Mouse (Mus musculus) neural tube, embryonic 11.5 days (tissue): ENCODE results near the gene Kcnn1. TPM values are rescaled to one million over a fixed set of nuclear protein-coding genes. Genes with fewer than 3 reads are reported as not detected.
"Not testable (repeated sequence)": the region's sequence is repeated elsewhere in the genome, so short reads cannot be mapped to it uniquely, and the experiment has no call there.

ENCODE experiments used
- ATAC-seq: fragments of 200-750 bp; cut with Nextera tagmentation; 2 replicates; pipeline ENCODE4 v1.8.0; 2017; ENCODE audit warnings: moderate number of reproducible peaks, mild to moderate bottlenecking, moderate TSS enrichment, moderate library complexity; ENCODE audit not compliant: insufficient read depth, low FRiP score, low TSS enrichment
- DNase-seq: peaks from one replicate; pipeline ENCODE4 v3.0.0-alpha.2; 2015; ENCODE audit warnings: low spot score
- H3K27ac ChIP-seq: fragments of 300-500 bp; sonication (generic); 2 replicates; pipeline ENCODE4 v1.5.1; 2014; ENCODE audit warnings: low read depth, mild to moderate bottlenecking, low read length
- H3K27me3 ChIP-seq: fragments of 300-500 bp; sonication (generic); 2 replicates; pipeline ENCODE4 v1.6.1; 2014; ENCODE audit warnings: mild to moderate bottlenecking, low read length, mixed read lengths; ENCODE audit not compliant: control insufficient read depth, insufficient read depth
- H3K36me3 ChIP-seq: fragments of 300-500 bp; sonication (generic); 2 replicates; pipeline ENCODE4 v1.6.1; 2014; ENCODE audit warnings: mild to moderate bottlenecking, low read length, moderate library complexity, mixed read lengths; ENCODE audit not compliant: control insufficient read depth, insufficient read depth
- H3K4me1 ChIP-seq: fragments of 300-500 bp; sonication (generic); 2 replicates; pipeline ENCODE4 v1.6.1; 2014; ENCODE audit warnings: low read length, mixed read lengths; ENCODE audit not compliant: control insufficient read depth, insufficient read depth
- H3K4me2 ChIP-seq: fragments of 300-500 bp; sonication (generic); 2 replicates; pipeline ENCODE4 v1.6.1; 2014; ENCODE audit warnings: low read depth, mild to moderate bottlenecking, moderate library complexity
- H3K4me3 ChIP-seq: fragments of 300-500 bp; sonication (generic); 2 replicates; pipeline ENCODE4 v1.5.1; 2014; ENCODE audit warnings: low read depth, low read length
- H3K9ac ChIP-seq: fragments of 300-500 bp; sonication (generic); 2 replicates; pipeline ENCODE4 v1.6.1; 2014; ENCODE audit warnings: mild to moderate bottlenecking, low read length
- H3K9me3 ChIP-seq: fragments of 300-500 bp; sonication (generic); 2 replicates; pipeline ENCODE4 v1.6.1; 2016; ENCODE audit warnings: low read length; ENCODE audit not compliant: control insufficient read depth
- WGBS: fragments of 180-500 bp; shearing (Covaris S2); extraction: QIAGEN DNeasy Blood & Tissue Kit; methylation state at CpG from one replicate; pipeline ENCODE4 v1.1.7; 2014; 5-methylcytosine and 5-hydroxymethylcytosine counted together
- polyA plus RNA-seq: library from polyadenylated mRNA; unstranded; fragments of >200 nt; fragmentation: Nextera tagmentation; extraction: Ambion mirVana; gene quantifications from 2 replicates; pipeline ENCODE4 v1.2.1, GENCODE M21; 2014

Gene Kcnn1
- polyA plus RNA-seq, 1 experiment from 2014 or later: 14.1 TPM

DNA sequence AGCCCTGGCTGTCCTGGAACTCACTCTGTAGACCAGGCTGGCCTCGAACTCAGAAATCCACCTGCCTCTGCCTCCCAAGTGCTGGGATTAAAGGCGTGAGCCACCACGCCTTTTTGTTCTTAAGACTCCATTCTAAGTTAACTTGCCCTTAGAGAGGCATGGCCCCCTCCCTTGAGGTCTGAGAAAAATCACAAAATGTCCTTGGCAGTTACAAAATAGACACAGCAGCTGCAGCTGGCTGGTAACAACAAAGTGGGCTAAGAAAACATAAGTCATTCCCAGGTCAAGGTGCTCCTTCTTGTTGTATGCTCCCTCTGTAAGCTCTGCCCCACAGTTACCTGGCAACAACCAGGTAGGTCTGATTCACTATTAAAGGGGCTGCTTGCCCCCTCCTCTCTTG, 40.5 kb downstream of the Kcnn1 start:
- not testable (repeated sequence) for H3K4me1 ChIP-seq, H3K9me3 ChIP-seq, ATAC-seq, H3K27ac ChIP-seq, H3K27me3 ChIP-seq, H3K4me3 ChIP-seq, H3K36me3 ChIP-seq, DNase-seq, H3K9ac ChIP-seq, H3K4me2 ChIP-seq
- 85% methylated on average over 3 of the region's 3 CpGs for WGBS

DNA sequence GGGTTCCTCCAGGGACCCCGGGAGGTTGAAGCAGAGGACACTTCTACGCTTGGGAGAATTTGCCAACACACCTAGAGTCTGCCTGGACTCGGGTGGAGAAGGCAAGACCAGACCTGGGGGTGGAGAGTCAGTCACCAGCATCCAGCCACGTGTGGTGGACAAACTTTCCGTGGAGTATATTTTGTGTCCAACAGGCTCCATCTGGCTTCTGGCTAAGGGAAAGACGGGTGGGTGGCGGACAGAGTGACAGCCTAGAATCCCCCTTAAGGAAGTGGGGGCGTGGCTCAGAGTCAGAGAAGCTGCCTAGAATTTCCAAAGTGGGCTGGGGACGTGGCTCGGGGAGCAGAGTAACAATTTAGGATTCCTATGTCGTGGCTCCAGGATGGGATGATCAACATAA, 41.1 kb downstream of the Kcnn1 start:
- Histone ChIP-seq H3K36me3 (no peaks in the 10 kb centered on the region), H3K4me2 (no peak overlapping the region), H3K27ac (no peak overlapping the region), H3K27me3 (peaks cover 7% of the 10 kb centered on the region; the same call in 1 of the 2 replicates), H3K9me3 (0 out of 2 replicates have a peak, but pooled peaks cover 2% of the 10 kb centered on the region), H3K9ac (no peak overlapping the region), H3K4me1 (no peaks in the 10 kb centered on the region), H3K4me3 (no peak overlapping the region)
- DNase-seq: no peak
- 48% methylated on average over 11 of the region's 11 CpGs for WGBS
- no peak for ATAC-seq

DNA sequence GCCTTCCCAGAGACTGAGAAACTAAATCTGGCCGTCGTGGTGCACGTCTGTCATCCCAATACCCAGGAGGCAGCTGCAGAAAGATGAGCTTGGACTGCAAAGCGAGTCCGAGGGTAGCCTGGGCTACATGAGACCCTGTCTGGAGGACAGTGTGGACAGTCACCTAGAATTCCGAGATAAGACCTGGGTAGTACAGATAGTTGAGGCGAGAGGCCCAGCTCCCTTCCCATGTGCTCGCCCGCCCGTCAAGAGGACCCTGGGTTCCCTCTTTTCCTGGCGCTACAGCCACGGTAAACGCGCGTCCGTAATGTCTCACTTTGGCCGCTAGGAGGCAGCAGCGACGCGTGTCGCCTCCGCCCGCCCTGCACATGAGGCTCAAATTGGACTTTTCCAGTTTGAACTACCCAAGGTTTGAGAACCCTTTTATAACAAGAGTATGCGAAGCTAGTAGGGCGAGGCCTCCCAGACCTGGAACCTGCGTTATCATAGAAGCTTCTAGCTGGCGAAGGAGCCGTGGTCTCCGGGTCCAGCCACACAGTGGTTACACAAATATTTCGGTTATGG, 41.6 kb downstream of the Kcnn1 start:
- H3K36me3 ChIP-seq: no peaks in the 10 kb centered on the region
- no peak overlapping the region for H3K27ac ChIP-seq
- no peaks in the 10 kb centered on the region for H3K4me1 ChIP-seq
- WGBS: 17% methylated on average over 30 of the region's 30 CpGs
- H3K9me3 ChIP-seq: no peaks in the 10 kb centered on the region
- H3K9ac ChIP-seq: no peak overlapping the region
- ATAC-seq (0 out of 2 replicates have a peak, but pooled peaks have one; percentile 13), DNase-seq (peak; percentile 83)
- H3K27me3 ChIP-seq: peaks cover 11% of the 10 kb centered on the region
- no peak overlapping the region for H3K4me3 ChIP-seq
- H3K4me2 ChIP-seq: no peak overlapping the region

DNA sequence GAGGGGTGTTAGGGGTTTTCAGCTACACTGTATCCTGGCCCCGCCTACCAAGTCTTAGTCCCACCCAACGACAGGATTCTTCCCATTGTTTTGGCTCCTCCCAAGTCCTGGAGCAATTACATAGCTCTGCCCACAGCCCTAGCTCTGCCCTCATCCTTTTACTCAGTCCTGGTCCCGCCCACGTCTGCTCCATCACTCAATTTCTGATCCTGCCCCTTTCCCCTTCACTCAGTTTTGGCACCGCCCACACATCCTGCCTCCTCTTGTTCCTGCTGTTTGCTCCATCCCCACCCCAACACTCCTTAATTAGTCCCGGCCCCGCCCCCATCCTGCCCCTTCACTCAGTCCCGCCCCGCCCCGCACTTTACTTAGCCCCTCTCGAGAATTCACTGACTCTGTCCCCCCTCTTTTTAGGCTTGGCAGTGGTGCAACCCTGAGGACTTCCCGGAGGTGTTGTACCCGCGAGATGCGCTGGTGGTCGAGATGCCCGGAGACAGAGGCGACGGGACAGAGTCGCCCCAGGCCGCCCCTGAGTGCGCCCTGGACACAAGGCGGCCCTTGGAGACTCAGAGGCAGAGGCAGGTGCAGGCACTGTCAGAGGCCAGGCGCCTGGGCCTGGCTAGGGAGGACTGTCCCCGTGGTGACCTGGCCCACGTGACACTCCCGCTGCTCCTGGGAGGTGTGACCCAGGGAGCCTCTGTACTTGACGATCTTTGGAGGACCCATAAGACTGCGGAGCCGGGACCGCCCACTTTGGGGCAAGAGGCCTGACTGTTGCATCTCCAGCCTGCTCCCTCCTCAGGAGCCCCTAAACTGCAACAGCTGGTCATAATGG, 42.7 kb downstream of the Kcnn1 start:
- Histone ChIP-seq H3K4me3 (peak overlapping the region; percentile 15; the same call in 1 of the 2 replicates), H3K4me1 (no peaks in the 10 kb centered on the region), H3K9me3 (no peaks in the 10 kb centered on the region), H3K27ac (no peak overlapping the region), H3K9ac (no peak overlapping the region), H3K4me2 (peak overlapping the region; percentile 29; the same call in 1 of the 2 replicates), H3K36me3 (no peaks in the 10 kb centered on the region), H3K27me3 (peaks cover 21% of the 10 kb centered on the region)
- ATAC-seq (peak; percentile 73), DNase-seq (peak; percentile 78)
- WGBS: 2% methylated on average over 31 of the region's 31 CpGs

DNA sequence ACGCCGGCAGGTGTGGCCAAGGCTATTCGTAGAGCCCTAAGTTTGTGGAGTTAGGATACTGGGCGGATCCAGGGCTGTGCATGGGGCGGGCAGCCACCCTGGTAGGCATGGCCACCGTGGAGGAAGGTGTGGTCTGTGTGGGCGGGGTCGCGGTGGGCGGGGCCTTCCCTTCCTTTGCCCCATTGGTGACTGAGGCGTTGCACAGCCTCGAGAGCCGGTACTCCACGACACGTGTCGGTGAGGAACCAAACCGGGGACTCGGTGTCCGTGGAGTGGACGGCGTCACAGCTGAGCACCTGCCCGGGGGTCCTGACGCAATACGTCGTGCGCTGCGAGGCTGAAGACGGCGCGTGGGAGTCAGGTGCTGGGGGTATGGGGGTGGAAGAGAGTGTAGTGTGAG, 46.4 kb downstream of the Kcnn1 start:
- H3K9me3 ChIP-seq: no peaks in the 10 kb centered on the region
- H3K36me3 ChIP-seq: no peaks in the 10 kb centered on the region
- ATAC-seq (no peak), DNase-seq (no peak)
- H3K9ac ChIP-seq: no peak overlapping the region
- H3K4me2 ChIP-seq: no peak overlapping the region
- no peaks in the 10 kb centered on the region for H3K4me1 ChIP-seq
- no peak overlapping the region for H3K27ac ChIP-seq
- peaks cover 21% of the 10 kb centered on the region for H3K27me3 ChIP-seq
- H3K4me3 ChIP-seq: no peak overlapping the region
- 11% methylated on average over 30 of the region's 30 CpGs for WGBS

GRCm38 (mm10) chr8:70812885-70813284, 50.2 kb downstream of the Kcnn1 start:
- 68% methylated on average over 4 of the region's 4 CpGs for WGBS
- DNase-seq: no peak
- no peak overlapping the region for H3K27ac ChIP-seq
- ATAC-seq: no peak
- H3K4me2 ChIP-seq: no peak overlapping the region
- H3K9me3 ChIP-seq: no peaks in the 10 kb centered on the region
- no peak overlapping the region for H3K9ac ChIP-seq
- no peak overlapping the region for H3K4me3 ChIP-seq
- H3K4me1 ChIP-seq: no peaks in the 10 kb centered on the region
- peaks cover 18% of the 10 kb centered on the region for H3K27me3 ChIP-seq
- H3K36me3 ChIP-seq: no peaks in the 10 kb centered on the region

- no peaks in the 10 kb centered on the region for H3K9me3 ChIP-seq
- H3K36me3 ChIP-seq: no peaks in the 10 kb centered on the region
- H3K9ac ChIP-seq: no peak overlapping the region
- no peak overlapping the region for H3K4me2 ChIP-seq
- DNase-seq (no peak), ATAC-seq (no peak)
- no peak overlapping the region for H3K4me3 ChIP-seq
- peaks cover 14% of the 10 kb centered on the region for H3K27me3 ChIP-seq
- H3K27ac ChIP-seq: no peak overlapping the region
- no peaks in the 10 kb centered on the region for H3K4me1 ChIP-seq
- WGBS: 30% methylated on average over 4 of the region's 4 CpGs
These were observed 51.0 kb downstream of the Kcnn1 start for GRCm38 (mm10) chr8:70812055-70812454.

GRCm38 (mm10) chr8:70810962-70811680, 51.9 kb downstream of the Kcnn1 start:
- H3K36me3 ChIP-seq: no peaks in the 10 kb centered on the region
- peaks cover 10% of the 10 kb centered on the region; the same call in 1 of the 2 replicates for H3K27me3 ChIP-seq
- H3K27ac ChIP-seq: no peak overlapping the region
- no peak overlapping the region for H3K4me3 ChIP-seq
- ATAC-seq (no peak), DNase-seq (no peak)
- H3K4me1 ChIP-seq: no peaks in the 10 kb centered on the region
- no peak overlapping the region for H3K4me2 ChIP-seq
- H3K9ac ChIP-seq: no peak overlapping the region
- H3K9me3 ChIP-seq: no peaks in the 10 kb centered on the region
- WGBS: 78% methylated on average over 20 of the region's 20 CpGs
